Mouse (Mus musculus): ENCODE results near the gene Tcf3. TPM values are rescaled to one million over a fixed set of nuclear protein-coding genes. Genes with fewer than 3 reads are reported as not detected.

Gene Tcf3
- polyA plus RNA-seq, 1 experiment from 2014 or later: 191 TPM

- peaks cover 30% of the 10 kb centered on the region for H3K4me1 ChIP-seq
- no peak for DNase-seq (ENCODE audit: extremely low spot score, low spot score)
- H3K9me3 ChIP-seq: no peaks in the 10 kb centered on the region
- H3K36me3 ChIP-seq (replicated peaks): no peaks in the 10 kb centered on the region
- H3K27me3 ChIP-seq (ENCODE audit: poor library complexity, severe bottlenecking): peaks cover 47% of the 10 kb centered on the region
- peak overlapping the region; percentile 6; the same call in 1 of the 2 replicates for H3K4me3 ChIP-seq
- 12% methylated on average over 6 of the region's 6 CpGs for WGBS
- no peak overlapping the region for H3K27ac ChIP-seq
Measured at GRCm38 (mm10) chr10:80450599-80450998, 17.2 kb upstream of the Tcf3 start.

- H3K27ac ChIP-seq: no peak overlapping the region
- peaks cover 34% of the 10 kb centered on the region for H3K4me1 ChIP-seq
- peak; percentile 78 for DNase-seq (ENCODE audit: extremely low spot score, low spot score)
- peak overlapping the region; percentile 32 for H3K4me3 ChIP-seq
- H3K27me3 ChIP-seq (ENCODE audit: poor library complexity, severe bottlenecking): peaks cover 54% of the 10 kb centered on the region
- H3K36me3 ChIP-seq (replicated peaks): no peaks in the 10 kb centered on the region
- no peaks in the 10 kb centered on the region for H3K9me3 ChIP-seq
- 7% methylated on average over 26 of the region's 26 CpGs for WGBS
Measured at GRCm38 (mm10) chr10:80445898-80446601, 12.6 kb upstream of the Tcf3 start.

GRCm38 (mm10) chr10:80445052-80445451, 11.6 kb upstream of the Tcf3 start:
- no peak for DNase-seq (ENCODE audit: extremely low spot score, low spot score)
- Histone ChIP-seq H3K36me3 (replicated peaks) (no peaks in the 10 kb centered on the region), H3K4me1 (peaks cover 27% of the 10 kb centered on the region), H3K27ac (no peak overlapping the region), H3K4me3 (no peak overlapping the region), H3K9me3 (no peaks in the 10 kb centered on the region), H3K27me3 (ENCODE audit: poor library complexity, severe bottlenecking) (peaks cover 48% of the 10 kb centered on the region)
- 50% methylated on average over 1 of the region's 1 CpGs for WGBS

- H3K27me3 ChIP-seq (ENCODE audit: poor library complexity, severe bottlenecking): peaks cover 48% of the 10 kb centered on the region
- DNase-seq (ENCODE audit: extremely low spot score, low spot score): no peak
- no peak overlapping the region for H3K27ac ChIP-seq
- H3K4me3 ChIP-seq: no peak overlapping the region
- no peaks in the 10 kb centered on the region for H3K36me3 ChIP-seq (replicated peaks)
- WGBS: 62% methylated on average over 5 of the region's 5 CpGs
- peaks cover 27% of the 10 kb centered on the region for H3K4me1 ChIP-seq
- H3K9me3 ChIP-seq: no peaks in the 10 kb centered on the region
Measured at GRCm38 (mm10) chr10:80444339-80445045, 11.0 kb upstream of the Tcf3 start.

- H3K9me3 ChIP-seq: no peaks in the 10 kb centered on the region
- no peak overlapping the region for H3K27ac ChIP-seq
- peaks cover 26% of the 10 kb centered on the region for H3K4me1 ChIP-seq
- no peaks in the 10 kb centered on the region for H3K36me3 ChIP-seq (replicated peaks)
- 81% methylated on average over 8 of the region's 8 CpGs for WGBS
- DNase-seq (ENCODE audit: extremely low spot score, low spot score): no peak
- no peak overlapping the region for H3K4me3 ChIP-seq
- H3K27me3 ChIP-seq (ENCODE audit: poor library complexity, severe bottlenecking): peaks cover 48% of the 10 kb centered on the region
Measured at GRCm38 (mm10) chr10:80443575-80444278, 10.3 kb upstream of the Tcf3 start.

GRCm38 (mm10) chr10:80442989-80443388, 9.5 kb upstream of the Tcf3 start:
- Histone ChIP-seq H3K4me3 (no peak overlapping the region), H3K27me3 (ENCODE audit: poor library complexity, severe bottlenecking) (peaks cover 45% of the 10 kb centered on the region), H3K9me3 (no peaks in the 10 kb centered on the region), H3K4me1 (peaks cover 19% of the 10 kb centered on the region), H3K27ac (no peak overlapping the region), H3K36me3 (replicated peaks) (no peaks in the 10 kb centered on the region)
- DNase-seq (ENCODE audit: extremely low spot score, low spot score): no peak
- 59% methylated on average over 2 of the region's 2 CpGs for WGBS

- Histone ChIP-seq H3K27me3 (ENCODE audit: poor library complexity, severe bottlenecking) (peaks cover 42% of the 10 kb centered on the region), H3K36me3 (replicated peaks) (no peaks in the 10 kb centered on the region), H3K9me3 (no peaks in the 10 kb centered on the region), H3K4me3 (no peak overlapping the region), H3K27ac (no peak overlapping the region), H3K4me1 (peaks cover 11% of the 10 kb centered on the region)
- DNase-seq (ENCODE audit: extremely low spot score, low spot score): no peak
- WGBS: 65% methylated on average over 8 of the region's 8 CpGs
Measured at GRCm38 (mm10) chr10:80441598-80441997, 8.2 kb upstream of the Tcf3 start.

GRCm38 (mm10) chr10:80440031-80440430, 6.6 kb upstream of the Tcf3 start:
- Histone ChIP-seq H3K9me3 (no peaks in the 10 kb centered on the region), H3K4me3 (no peak overlapping the region), H3K27me3 (ENCODE audit: poor library complexity, severe bottlenecking) (peaks cover 40% of the 10 kb centered on the region), H3K36me3 (replicated peaks) (no peaks in the 10 kb centered on the region), H3K27ac (no peak overlapping the region), H3K4me1 (peaks cover 17% of the 10 kb centered on the region)
- no peak for DNase-seq (ENCODE audit: extremely low spot score, low spot score)

GRCm38 (mm10) chr10:80437973-80438372, 4.5 kb upstream of the Tcf3 start:
- Histone ChIP-seq H3K9me3 (no peaks in the 10 kb centered on the region), H3K27ac (no peak overlapping the region), H3K4me1 (peaks cover 19% of the 10 kb centered on the region), H3K27me3 (ENCODE audit: poor library complexity, severe bottlenecking) (peaks cover 24% of the 10 kb centered on the region), H3K36me3 (replicated peaks) (no peaks in the 10 kb centered on the region), H3K4me3 (no peak overlapping the region)
- DNase-seq (ENCODE audit: extremely low spot score, low spot score): no peak
- WGBS: 76% methylated on average over 4 of the region's 4 CpGs

GRCm38 (mm10) chr10:80436276-80436675, 2.8 kb upstream of the Tcf3 start:
- Histone ChIP-seq H3K27ac (peak overlapping the region; percentile 65), H3K4me3 (peak overlapping the region; percentile 16; the same call in 1 of the 2 replicates)

GRCm38 (mm10) chr10:80435764-80436163, 2.3 kb upstream of the Tcf3 start:
- Histone ChIP-seq H3K4me1 (peaks cover 34% of the 10 kb centered on the region), H3K36me3 (replicated peaks) (peaks cover 7% of the 10 kb centered on the region), H3K27me3 (ENCODE audit: poor library complexity, severe bottlenecking) (peaks cover 22% of the 10 kb centered on the region; the same call in 1 of the 2 replicates), H3K27ac (peak overlapping the region; percentile 65), H3K4me3 (0 out of 2 replicates have a peak overlapping the region, but pooled peaks have one; percentile 3), H3K9me3 (no peaks in the 10 kb centered on the region)
- DNase-seq (ENCODE audit: extremely low spot score, low spot score): no peak
- WGBS: 48% methylated on average over 7 of the region's 7 CpGs

More at GRCm38 (mm10) chr10:80436276-80436675, 2.8 kb upstream of the Tcf3 start:
- DNase-seq (ENCODE audit: extremely low spot score, low spot score): no peak
- Histone ChIP-seq H3K36me3 (replicated peaks) (peaks cover 2% of the 10 kb centered on the region; the same call in 1 of the 2 replicates), H3K9me3 (no peaks in the 10 kb centered on the region), H3K4me1 (peaks cover 29% of the 10 kb centered on the region), H3K27me3 (ENCODE audit: poor library complexity, severe bottlenecking) (peaks cover 22% of the 10 kb centered on the region; the same call in 1 of the 2 replicates)
- 13% methylated on average over 9 of the region's 9 CpGs for WGBS

- Histone ChIP-seq H3K9me3 (no peaks in the 10 kb centered on the region), H3K36me3 (replicated peaks) (peaks cover 16% of the 10 kb centered on the region), H3K27me3 (ENCODE audit: poor library complexity, severe bottlenecking) (peaks cover 22% of the 10 kb centered on the region; the same call in 1 of the 2 replicates), H3K4me3 (peak overlapping the region; percentile 99; the same call in 1 of the 2 replicates), H3K4me1 (peaks cover 43% of the 10 kb centered on the region), H3K27ac (peak overlapping the region; percentile 100)
- WGBS: 81% methylated on average over 3 of the region's 3 CpGs
- DNase-seq (ENCODE audit: extremely low spot score, low spot score): no peak
Measured at GRCm38 (mm10) chr10:80434823-80435222, 1.4 kb upstream of the Tcf3 start.
